Mouse (Mus musculus) adrenal gland, postnatal 10 days (tissue): Measurements from ENCODE around the gene Sugt1. TPM values are rescaled to one million over a fixed set of nuclear protein-coding genes. Genes with fewer than 3 reads are reported as not detected.

Source experiments
- DNase-seq: peaks from one replicate; pipeline ENCODE4 v3.0.0; 2021; ENCODE audit warnings: mixed read lengths
- long read RNA-seq, 2 experiments: library from polyadenylated mRNA; stranded (forward); transcript quantifications; one replicate each; pipeline ENCODE4 v2.0.0; 2021
- total RNA-seq, 2 experiments: library from RNA; stranded (reverse); gene quantifications; 2 replicates each; pipeline ENCODE4 v1.2.3; 2021

Gene Sugt1
- total RNA-seq: 100 to 1,000 TPM in 1 of 2 experiments, 10 to 100 TPM in 1; 98.5 to 126 TPM
- long read RNA-seq, experiment 1, full-length matches to known transcripts: 75 of 95 reads
- long read RNA-seq, experiment 1, partial matches to known transcripts: 7 of 95 reads
- long read RNA-seq, experiment 1, other reads (novel, unspliced or antisense): 13 of 95 reads
- long read RNA-seq, experiment 2, full-length matches to known transcripts: 52 of 63 reads
- long read RNA-seq, experiment 2, partial matches to known transcripts: 6 of 63 reads
- long read RNA-seq, experiment 2, other reads (novel, unspliced or antisense): 5 of 63 reads

DNA sequence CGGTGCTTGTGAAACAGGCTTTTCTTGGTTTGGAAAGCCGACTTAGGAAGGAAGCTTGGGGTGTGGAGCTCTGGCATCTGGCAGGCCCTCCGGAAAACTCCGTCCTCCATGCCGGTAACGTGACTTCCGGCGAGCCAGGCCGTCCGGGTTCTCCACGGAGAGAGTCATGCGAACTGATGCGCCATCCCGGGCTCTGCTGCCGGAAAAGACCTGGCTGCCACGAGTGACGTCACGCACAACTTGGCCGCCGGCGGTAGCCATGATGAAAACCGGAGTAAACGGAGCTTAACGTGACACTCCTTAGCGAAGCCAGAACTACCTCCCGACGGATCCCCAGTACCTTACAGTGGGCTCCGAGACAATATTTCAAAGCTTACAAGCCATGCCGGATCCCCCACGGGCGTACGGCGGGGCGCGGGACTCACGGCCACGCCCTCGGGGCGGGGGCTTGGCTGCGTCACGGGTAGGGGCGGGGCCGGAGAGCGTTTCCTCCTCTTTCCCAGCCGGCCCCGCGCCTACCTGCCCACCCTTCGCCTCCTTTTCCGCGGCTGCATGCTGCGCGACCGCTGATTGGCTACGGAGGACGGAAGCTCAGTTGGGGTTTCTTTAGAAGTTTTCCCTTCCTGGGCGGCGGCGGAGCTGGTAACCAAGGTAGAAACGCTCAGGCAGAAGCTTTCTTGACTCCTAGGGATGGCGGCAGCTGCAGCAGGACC is at the start of gene Sugt1:
Gene Sugt1, plus strand, starts transcription at position 553 of the 713 bp plus-strand sequence.
- peak; percentile 96 for DNase-seq

DNA sequence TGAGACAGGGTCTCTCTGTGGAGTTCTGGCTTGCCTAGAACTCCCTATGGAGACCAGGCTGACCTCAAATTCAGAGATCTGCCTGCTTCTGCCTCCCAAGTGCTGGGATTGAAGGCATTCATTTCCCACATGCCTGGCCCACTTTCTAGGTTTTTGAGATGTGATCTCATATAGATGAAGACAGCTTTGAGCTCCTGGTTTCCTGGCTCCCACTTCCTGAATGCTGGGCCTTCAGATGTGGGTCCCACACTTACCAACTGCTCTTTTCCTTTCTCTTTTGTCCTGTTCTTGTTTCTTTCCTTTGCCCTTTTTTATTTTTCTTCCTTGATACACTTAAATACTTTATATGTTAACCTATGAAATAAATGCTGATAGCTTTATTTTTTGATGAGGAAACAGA is 49.6 kb upstream of the Sugt1 start:
- no peak for DNase-seq

DNA sequence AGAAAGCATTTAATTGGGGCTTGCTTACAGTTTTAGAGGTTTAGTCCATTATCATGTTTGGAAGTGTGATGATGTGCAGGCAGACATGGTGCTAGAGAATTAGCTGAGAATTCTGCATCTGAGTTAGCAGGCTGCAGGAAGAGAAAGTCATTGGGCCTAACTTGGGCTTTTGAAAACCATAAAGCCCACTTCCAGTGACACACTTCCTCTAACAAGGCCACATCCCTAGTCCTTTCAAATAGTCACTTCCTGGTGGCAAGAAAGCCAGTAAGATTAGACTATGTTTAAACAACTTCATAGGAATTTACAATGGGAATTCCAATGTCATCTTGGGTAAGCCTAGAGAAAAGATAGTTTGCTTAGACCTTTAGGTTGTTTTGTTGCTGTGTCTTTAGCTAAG is 45.9 kb upstream of the Sugt1 start:
- DNase-seq: no peak

DNA sequence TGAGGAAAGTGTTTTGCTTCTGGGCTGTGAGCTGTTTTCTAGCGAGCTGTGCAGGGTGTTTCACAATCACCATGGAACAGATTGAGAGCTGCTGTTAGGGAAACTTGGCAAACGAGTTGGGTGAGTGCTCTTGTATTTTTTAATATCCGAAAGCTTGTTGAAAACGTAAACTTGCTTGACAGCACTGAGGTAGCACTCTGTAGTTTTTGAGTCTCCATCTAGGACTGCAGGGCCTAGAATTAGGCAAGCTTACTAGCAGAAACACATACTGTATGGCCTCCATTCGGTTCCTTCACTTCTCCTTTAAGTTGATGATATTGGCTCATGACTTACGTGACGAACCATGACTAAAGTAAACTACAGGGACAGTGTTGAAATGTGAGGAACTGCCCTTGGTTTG is 38.1 kb upstream of the Sugt1 start:
- DNase-seq: peak; percentile 40

DNA sequence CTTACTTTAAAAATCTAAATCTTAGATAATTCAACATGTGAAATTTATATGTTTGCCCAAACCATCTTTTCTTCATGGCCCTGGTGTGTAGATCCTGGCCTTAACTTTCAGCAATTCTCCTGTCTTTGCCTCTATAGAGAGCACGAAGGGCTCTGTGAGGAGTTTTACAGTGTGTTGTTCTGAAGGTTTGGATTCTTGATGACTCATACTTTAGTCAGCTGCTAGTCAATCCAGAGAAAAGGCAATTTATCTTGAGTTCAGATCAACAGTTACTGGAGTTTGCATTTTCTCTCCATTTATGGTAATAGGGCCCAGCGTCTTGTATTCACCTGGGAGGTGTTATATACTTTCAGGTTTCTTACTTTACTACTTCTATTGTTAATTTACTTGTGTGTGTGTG is 35.6 kb upstream of the Sugt1 start:
- no peak for DNase-seq

DNA sequence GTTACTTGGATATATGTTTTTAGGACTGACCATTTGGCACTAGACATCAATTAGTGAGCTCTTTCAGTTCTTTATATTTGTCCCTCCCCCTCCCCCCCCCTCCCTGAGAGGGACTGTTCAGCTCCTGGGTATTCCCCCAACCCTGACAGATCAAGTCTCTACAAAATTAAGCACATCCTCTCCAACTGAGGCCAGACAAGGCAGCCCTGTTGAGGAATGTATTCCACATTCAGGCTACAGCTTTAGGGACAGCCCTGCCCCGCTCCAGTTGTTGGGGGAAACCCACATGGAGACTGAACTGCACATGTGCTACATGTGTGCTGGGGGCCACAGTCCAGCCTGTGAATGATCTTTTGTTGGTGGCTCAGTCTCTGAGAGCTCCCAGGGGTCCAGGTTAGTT is 34.6 kb upstream of the Sugt1 start:
- DNase-seq: no peak

DNA sequence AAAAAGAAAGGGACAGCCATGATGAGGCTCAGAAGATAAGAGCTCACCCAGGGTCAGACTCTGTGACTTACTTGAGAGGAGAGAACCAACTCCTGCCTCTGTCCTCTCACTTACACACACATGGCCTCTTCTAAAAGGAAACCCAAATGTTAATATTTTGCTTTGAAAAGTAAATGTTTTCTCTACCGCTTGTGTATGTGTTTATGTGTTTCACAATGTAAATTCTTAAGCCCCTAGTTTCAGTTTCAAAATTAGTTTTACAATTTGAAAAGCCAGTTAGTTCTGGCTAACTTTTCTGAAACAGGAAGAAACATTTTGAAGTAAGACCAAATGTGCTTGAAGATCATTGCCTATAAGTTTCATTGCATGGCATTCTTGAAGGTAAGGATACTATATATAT is 29.7 kb upstream of the Sugt1 start:
- no peak for DNase-seq

DNA sequence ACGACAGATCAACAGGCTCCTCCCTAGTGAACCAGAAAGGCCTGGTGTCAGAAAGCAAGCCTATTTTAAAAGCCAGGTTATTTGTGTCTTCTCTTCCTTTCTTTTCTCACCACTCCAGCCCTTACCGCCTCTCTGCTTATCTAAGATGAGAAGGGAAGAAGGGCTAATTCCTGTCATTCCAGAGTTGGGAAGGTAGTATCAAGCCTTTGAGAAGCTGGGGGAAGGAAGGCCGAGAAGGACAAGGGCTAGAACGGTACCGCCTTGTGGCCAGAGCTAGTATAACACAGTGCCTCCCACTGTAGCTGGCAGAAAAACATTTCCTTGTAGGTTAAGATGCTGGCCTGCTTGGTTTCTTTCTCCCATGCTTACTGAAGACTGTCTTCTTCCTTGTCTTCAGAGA is 24.7 kb upstream of the Sugt1 start:
- DNase-seq: peak; percentile 66

DNA sequence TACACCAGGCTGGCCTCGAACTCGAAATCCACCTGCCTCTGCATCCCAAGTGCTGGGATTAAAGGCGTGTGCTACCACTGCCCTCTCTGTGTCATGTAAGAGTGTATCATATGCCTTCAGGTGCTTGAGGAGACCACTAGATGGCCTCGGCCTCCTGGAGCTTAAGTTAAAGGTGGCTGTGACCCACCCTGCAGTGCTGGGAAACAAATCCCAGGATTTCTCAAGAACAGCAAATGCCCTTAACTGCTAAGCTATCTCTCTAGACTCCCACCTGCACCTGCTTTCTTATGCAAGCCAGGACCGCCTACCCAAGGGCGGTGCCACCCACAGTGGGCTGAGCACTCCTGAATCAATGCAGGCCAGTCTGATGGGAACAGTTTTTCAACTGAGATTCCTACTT is 22.7 kb upstream of the Sugt1 start:
- DNase-seq: no peak

DNA sequence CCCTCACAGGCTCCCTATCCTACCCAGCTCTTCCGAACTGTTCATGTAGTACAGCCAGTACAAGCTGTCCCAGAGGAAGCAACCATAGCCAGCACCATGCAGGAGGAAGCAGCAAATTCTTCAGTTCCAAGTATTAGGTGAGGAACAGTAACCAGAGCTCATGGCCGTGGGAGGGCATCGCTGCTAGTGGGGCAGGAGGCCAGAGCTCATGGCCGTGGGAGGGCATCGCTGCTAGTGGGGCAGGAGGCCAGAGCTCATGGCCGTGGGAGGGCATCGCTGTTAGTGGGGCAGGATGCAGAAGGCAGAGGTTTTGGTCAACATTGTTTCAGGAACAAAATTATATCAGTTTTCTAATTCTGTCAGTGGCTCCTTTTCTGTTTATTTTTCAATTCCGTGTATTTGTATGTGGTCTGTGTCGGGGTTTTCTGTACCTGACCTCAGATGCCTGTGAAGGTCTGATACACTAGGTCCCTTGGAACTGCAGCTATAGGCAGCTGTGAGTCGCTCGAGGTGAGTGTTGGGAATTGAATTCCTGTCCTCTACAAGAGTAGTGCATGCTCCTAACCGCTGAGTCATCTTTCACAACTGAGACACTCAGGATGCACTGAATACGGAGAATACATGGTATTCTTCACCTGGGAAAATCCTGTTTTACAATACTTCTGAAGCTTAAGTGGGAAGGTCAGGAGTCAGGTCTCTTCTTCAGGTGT is 13.9 kb upstream of the Sugt1 start:
- DNase-seq: no peak

DNA sequence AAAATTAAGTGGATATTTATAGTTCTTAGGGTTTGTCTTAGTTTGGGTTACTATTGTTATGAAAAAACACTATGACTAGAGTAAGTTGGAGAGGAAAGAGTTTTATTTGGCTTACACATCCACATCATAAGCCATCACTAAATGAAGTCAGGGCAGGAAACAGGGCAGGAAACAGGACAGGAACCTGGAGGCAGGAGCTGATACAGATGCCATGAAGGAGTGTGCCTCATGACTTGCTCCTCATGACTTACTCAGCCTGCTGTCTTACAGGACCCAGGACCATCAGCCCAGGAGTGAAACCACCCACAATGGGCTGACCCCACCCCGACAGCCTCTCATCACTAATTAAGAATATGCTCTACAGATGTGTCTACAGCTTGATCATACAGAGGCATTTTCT is 13.1 kb upstream of the Sugt1 start:
- no peak for DNase-seq

DNA sequence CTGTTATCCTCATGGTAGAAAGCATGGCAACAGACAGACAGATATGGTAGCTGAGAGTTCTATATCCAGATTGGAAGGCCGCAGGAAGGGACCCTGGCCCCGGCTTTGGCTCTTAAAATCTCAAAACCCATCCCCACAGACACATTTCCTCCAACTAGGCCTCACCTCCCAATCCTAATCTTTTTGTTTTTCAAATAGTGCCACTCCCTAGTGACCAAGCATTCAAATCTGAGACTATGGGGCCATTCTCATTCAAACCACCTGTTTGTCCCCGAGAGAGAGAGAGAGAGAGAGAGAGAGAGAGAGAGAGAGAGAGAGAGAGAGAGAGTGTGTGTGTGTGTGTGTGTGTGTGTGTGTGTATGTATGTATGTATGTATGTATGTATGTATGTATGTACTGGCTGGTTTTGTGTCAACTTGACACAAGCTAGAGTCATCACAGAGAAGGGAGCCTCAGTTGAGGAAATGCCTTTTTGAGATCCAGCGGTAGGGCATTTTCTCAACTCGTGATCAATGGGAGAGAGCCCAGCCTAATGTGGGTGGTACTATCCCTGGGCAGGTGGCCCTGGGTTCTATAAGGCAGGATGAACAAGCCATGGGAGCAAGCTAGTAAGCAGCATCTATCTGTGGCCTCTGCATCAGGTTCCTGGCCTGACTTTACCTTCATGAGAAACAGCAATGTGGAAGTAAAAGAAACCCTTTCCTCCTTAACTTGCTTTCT is 3.8 kb upstream of the Sugt1 start:
- DNase-seq: no peak

DNA sequence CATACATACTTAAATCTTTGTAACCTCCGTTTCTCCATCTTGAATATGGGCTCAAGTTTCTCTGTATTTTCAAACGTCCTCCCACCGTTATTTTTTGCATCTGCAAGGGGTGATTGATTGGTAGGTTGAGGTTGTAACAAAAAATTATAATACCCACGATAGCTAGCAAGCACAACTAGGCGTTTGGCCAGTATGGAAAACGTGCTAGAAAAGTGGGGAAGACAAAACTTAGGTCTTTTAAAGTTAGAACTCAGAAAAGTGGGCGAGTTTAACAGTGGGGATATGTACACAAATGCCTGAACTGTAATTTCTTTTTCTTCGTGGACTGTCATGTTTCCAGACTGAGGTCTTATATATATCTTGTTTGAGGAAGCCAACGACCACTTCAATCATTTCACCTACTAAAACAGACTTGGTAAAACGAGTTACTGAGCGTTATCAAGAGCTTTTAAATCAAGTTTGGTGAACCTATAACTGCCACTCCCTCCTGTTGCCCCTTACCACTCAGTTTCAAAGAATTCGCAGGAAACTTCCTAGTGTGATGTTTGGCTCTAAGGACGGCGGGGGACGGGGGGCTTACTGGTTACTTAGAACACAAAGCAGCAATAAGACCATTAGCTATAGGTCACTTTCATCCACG is 872 bp upstream of the Sugt1 start:
- DNase-seq: no peak

DNA sequence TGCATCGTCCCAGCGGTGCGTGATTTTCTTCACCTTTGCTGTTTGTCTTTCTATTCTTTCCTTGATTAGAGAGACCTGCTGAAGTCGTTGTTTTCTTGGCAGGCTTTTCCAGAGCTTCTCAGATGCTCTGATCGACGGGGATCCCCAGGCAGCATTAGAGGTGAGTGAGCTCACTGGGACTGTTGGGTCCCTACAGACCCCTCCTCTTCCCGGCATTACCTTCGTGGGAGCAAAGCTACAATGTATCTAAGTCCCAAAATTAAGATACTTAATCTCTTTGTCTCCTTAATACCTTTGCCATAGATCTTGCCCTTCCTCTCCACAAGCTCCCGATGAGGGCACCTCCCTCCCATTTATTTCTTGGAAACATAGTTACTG is 350 bp downstream of the Sugt1 start:
- DNase-seq: no peak

DNA sequence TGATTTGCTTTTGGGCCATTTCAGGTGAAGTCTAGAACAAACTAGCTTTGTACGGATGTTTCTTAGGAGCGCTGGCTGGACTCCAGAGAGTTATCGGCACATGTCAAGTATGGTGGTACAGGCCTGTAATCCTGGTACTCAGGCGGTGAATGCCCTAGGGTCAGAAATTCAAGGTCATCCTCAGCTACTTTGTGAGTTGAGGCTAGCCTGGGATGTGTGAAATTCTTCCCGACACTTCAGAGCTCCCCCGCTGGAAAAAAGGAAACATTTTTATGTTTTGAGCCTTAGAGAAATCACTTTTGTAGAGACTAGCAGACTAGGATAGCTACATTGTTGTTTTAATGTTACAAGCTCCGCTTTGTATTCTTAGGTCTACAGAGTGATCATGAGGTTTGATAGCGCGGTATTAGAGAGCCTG is 1.1 kb downstream of the Sugt1 start:
- no peak for DNase-seq

DNA sequence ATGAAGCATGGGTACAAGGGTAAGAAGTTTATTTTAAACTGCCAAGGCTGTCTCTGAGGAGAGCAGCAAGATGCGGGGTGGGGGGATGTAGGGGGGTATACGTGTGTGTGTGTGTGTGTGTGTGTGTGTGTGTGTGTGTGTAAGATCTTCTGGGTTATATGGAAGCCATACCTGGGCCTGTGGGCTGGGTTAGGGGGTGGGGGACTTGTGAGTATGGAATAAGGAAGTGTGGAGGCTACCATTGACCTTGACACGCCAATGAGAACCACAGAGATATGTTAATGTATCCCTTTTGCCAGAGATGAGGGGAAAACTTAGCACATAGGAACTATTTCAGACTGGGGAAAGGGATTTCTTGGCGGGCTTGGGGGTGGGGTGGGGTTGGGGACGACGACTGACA is 1.9 kb downstream of the Sugt1 start:
- DNase-seq: no peak

DNA sequence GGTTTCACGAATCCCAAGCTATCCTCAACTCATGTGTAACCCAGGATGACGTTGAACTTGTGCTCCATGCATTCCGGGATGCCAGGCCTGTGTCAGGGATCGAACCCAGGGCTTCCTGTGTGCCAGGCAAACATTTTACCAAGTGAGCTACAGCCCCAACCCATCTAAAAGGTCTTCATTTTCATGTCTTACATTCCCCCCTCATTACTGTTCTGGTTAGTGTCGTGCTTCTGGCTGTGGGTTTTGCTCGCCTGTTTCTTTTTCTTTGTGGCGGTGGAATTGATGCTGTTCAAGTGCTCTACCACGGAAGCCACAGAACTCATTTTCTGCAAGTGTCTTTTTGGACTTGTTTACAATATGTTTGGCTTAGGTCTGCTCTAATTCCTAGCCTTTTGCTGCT is 3.4 kb downstream of the Sugt1 start:
- DNase-seq: no peak

DNA sequence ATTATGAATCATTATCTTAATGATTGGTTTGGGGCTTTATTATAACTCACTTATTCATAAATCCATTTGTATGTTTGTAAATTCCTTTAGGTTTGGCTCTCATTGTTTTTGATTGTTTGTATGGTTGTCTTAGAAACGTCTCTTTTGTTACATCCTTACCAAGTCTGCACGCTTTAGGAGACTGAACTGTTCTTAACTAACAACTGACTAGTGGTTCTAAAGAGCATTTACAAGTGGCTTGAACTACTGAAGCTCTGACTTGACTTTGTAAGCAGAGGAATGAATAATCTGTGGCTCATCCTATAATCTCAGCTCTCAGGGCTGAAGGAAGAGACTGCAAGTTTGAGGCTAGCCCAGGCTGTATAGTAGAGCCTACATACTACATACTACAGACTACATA is 4.1 kb downstream of the Sugt1 start:
- DNase-seq: no peak

DNA sequence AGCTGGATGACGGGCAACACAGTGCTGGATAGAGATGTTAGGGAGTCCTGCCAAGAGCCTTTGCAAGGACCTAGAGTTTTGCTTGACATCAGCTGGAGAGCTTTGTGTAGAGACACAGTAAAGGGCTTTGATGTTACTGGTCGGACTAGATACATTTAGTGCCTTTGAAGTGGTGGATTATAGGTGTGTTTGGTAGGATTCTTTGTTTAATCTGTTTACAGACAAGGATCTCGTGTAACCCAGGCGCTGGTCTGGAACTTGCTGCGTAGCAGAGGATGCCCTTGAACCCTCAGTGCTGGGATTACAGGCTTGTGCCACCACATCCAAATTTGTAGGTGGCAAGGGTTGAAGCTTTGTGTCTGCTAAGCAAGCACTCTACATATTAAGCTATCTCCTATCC is 6.6 kb downstream of the Sugt1 start:
- DNase-seq: peak; percentile 20

DNA sequence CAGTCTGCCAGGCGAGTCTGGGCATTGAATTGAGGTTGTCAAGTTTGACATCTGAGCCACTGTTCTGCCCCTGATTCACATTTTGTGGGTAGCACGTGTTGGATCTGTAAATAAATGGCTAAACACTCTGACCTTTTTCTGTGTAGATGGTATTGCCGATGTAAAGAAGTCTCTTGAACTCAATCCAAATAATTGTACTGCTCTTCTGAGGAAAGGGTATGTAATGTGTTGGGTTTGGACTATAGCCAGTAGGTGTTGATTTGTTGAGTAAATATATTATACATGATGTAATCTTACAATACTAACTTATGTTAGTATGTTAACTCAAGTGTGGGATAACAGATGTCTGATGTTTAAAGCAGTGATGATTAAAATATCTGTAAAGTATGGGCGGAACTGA is 9.1 kb downstream of the Sugt1 start:
- DNase-seq: no peak

DNA sequence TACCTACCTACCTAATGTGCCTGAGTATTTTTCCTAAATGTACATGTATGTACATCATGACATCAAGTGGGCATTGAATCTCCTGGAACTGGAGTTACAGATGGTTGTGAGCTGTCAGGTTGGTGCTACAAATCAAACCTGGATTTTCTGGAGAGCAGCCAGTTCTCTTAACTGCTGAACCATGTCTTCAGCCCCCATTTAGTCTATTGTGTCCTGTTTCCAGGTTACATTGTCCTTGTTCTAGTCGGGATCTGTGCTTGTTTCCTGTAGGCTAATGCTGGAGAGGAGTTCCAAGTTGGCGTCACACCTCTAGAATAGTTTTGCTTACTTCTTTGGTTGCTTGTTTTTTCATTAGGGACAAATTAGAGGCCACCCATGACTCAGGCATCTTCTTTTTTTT is 18.4 kb downstream of the Sugt1 start:
- no peak for DNase-seq

DNA sequence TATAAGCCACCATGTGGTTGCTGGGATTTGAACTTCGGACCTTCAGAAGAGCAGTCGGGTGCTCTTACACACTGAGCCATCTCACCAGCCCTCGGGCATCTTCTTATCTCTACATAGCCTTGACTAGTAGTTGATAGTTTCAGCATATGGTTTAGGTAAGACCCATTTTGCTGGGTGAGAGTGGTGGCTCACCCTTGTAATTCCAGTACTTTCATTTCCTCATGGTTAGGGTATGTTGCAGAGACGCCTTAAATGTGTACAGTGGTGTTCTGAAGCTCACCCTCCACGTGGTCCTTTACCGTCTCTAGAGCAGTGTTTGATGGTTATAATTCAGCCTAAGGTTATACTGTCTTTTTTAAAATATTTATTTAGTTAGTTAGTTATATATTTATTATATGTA is 18.9 kb downstream of the Sugt1 start:
- no peak for DNase-seq
